Mouse (Mus musculus) monocyte, adult 5-6 weeks (primary cell): Measurements from ENCODE around the gene Lef1. TPM values are rescaled to one million over a fixed set of nuclear protein-coding genes. Genes with fewer than 3 reads are reported as not detected.

Experiments
- ATAC-seq: fragments of 153-309, 156-312 bp; replicated peaks from 2 replicates; pipeline ENCODE4 v1.8.0; 2017; ENCODE audit warnings: mild to moderate bottlenecking; ENCODE audit not compliant: low TSS enrichment, insufficient number of reproducible peaks, severe bottlenecking, poor library complexity, low FRiP score
- total RNA-seq: library from RNA; stranded (forward); fragments of 200-1000, 200-491, 200-594 nt; gene quantifications from 3 replicates; pipeline ENCODE4 v1.2.3, GENCODE M21; 2017

The Lef1 gene
- total RNA-seq, 1 experiment from 2014 or later: 4.7 TPM

- no peak for ATAC-seq
These were observed 26.2 kb downstream of the Lef1 start for GRCm38 (mm10) chr3:131136455-131136854.

GRCm38 (mm10) chr3:131137119-131137781, 27.0 kb downstream of the Lef1 start:
- no peak for ATAC-seq

GRCm38 (mm10) chr3:131138224-131138623, 28.0 kb downstream of the Lef1 start:
- ATAC-seq: no peak

- no peak for ATAC-seq
These were observed 28.5 kb downstream of the Lef1 start for GRCm38 (mm10) chr3:131138797-131139196.

GRCm38 (mm10) chr3:131139345-131140090, 29.2 kb downstream of the Lef1 start:
- ATAC-seq: no peak

GRCm38 (mm10) chr3:131140091-131140462, 29.8 kb downstream of the Lef1 start:
- ATAC-seq: no peak

- ATAC-seq: no peak
These were observed 31.3 kb downstream of the Lef1 start for GRCm38 (mm10) chr3:131141546-131141945.

- ATAC-seq: no peak
These were observed 34.0 kb downstream of the Lef1 start for GRCm38 (mm10) chr3:131144250-131144649.

- no peak for ATAC-seq
These were observed 42.6 kb downstream of the Lef1 start for GRCm38 (mm10) chr3:131152921-131153320.

- no peak for ATAC-seq
These were observed 43.6 kb downstream of the Lef1 start for GRCm38 (mm10) chr3:131153896-131154295.

GRCm38 (mm10) chr3:131154576-131154975, 44.3 kb downstream of the Lef1 start:
- no peak for ATAC-seq

GRCm38 (mm10) chr3:131155066-131155465, 44.8 kb downstream of the Lef1 start:
- no peak for ATAC-seq

GRCm38 (mm10) chr3:131155657-131156056, 45.4 kb downstream of the Lef1 start:
- no peak for ATAC-seq

GRCm38 (mm10) chr3:131156377-131156776, 46.1 kb downstream of the Lef1 start:
- no peak for ATAC-seq

GRCm38 (mm10) chr3:131157471-131157870, 47.2 kb downstream of the Lef1 start:
- peak; percentile 75 for ATAC-seq

GRCm38 (mm10) chr3:131159204-131159760, 49.0 kb downstream of the Lef1 start:
- ATAC-seq: no peak

GRCm38 (mm10) chr3:131159881-131160615, 49.8 kb downstream of the Lef1 start:
- no peak for ATAC-seq

- ATAC-seq: no peak
These were observed 50.6 kb downstream of the Lef1 start for GRCm38 (mm10) chr3:131160921-131161320.

- no peak for ATAC-seq
These were observed 57.5 kb downstream of the Lef1 start for GRCm38 (mm10) chr3:131167731-131168130.
